Mouse (Mus musculus) MEL (cell line): ENCODE results near the gene Cebpg.

Source experiments
- CTCF ChIP-seq, 3 experiments: IDR thresholded peaks in 2 of 3; conservative IDR thresholded peaks in 1 of 3; 2 replicates each; pipeline ENCODE4 v1.5.1; 2011 to 2012; ENCODE audit warnings: low read length in 3 of 3, low read depth in 2 of 3, mild to moderate bottlenecking in 2 of 3, improper control_type of control experiment in 1 of 3, inconsistent platforms in 1 of 3, mixed read lengths in 1 of 3, moderate library complexity in 1 of 3; ENCODE audit not compliant: control insufficient read depth in 1 of 3, insufficient read depth in 1 of 3, poor library complexity in 1 of 3, severe bottlenecking in 1 of 3
- ELF1 ChIP-seq: IDR thresholded peaks from 2 replicates; pipeline ENCODE4 v1.6.1; 2014; ENCODE audit warnings: low read depth, mild to moderate bottlenecking, inconsistent platforms, low read length, improper control_type of control experiment, moderate library complexity
- EP300 ChIP-seq, 2 experiments: IDR thresholded peaks; 2 replicates each; pipeline ENCODE4 v1.6.1; 2011; ENCODE audit warnings: improper control_type of control experiment in 2 of 2, low read length in 2 of 2, low read depth in 1 of 2, mild to moderate bottlenecking in 1 of 2
- MAX ChIP-seq: IDR thresholded peaks from 2 replicates; pipeline ENCODE4 v1.6.1; 2011; ENCODE audit warnings: low read length, improper control_type of control experiment
- MAZ ChIP-seq: IDR thresholded peaks from 2 replicates; pipeline ENCODE4 v1.6.1; 2012; ENCODE audit warnings: low read depth, mild to moderate bottlenecking, inconsistent platforms, low read length, improper control_type of control experiment
- POLR2A ChIP-seq, 2 experiments: IDR thresholded peaks; 2 replicates each; pipeline ENCODE4 v1.6.1; 2011 to 2012; ENCODE audit warnings: low read length in 2 of 2, mild to moderate bottlenecking in 2 of 2, control low read depth in 1 of 2, improper control_type of control experiment in 1 of 2, low read depth in 1 of 2, moderate library complexity in 1 of 2; ENCODE audit not compliant: control insufficient read depth in 1 of 2, insufficient read depth in 1 of 2, poor library complexity in 1 of 2
- POLR2AphosphoS2 ChIP-seq: IDR thresholded peaks from 2 replicates; pipeline ENCODE4 v1.6.1; 2011; ENCODE audit warnings: low read length, improper control_type of control experiment
- UBTF ChIP-seq: IDR thresholded peaks from 2 replicates; pipeline ENCODE4 v1.6.1; 2012; ENCODE audit warnings: low read depth, mild to moderate bottlenecking, inconsistent platforms, low read length, improper control_type of control experiment, moderate library complexity, borderline replicate concordance; ENCODE audit not compliant: insufficient read depth
- ZC3H11A ChIP-seq: IDR thresholded peaks from 2 replicates; pipeline ENCODE4 v1.6.1; 2012; ENCODE audit warnings: low read depth, mild to moderate bottlenecking, inconsistent platforms, low read length, improper control_type of control experiment
- ZKSCAN1 ChIP-seq: IDR thresholded peaks from 2 replicates; pipeline ENCODE4 v1.6.1; 2012; ENCODE audit warnings: low read depth, mild to moderate bottlenecking, inconsistent platforms, low read length, improper control_type of control experiment, moderate library complexity

DNA sequence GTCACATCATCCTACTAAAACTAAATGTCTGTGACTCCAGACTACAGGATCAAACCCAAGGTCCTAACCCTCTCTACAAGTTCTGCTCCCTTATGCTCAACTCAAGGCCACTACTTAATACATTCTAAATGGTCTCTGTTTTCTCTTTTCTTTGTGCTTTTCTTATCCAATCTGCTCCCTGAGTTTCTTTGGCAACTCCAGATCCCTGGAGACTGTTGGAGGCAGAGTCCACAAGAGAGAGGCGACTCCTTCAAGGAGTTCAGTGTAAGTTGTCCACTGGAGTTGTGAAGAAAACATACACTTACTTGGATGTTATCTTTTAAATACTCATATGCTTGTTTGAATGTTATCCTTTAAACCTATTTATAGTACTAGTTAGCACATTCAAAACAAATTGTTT is 2.1 kb downstream of the Cebpg start:
- TF ChIP-seq CTCF (IDR thresholded peaks at IDR 0.05 in 2 of 3, conservative IDR thresholded peaks at IDR 0.05 in 1 of 3; ENCODE audit: control insufficient read depth in 1 of 3, insufficient read depth in 1 of 3, low read depth in 2 of 3, low read length in 3 of 3, poor library complexity in 1 of 3, severe bottlenecking in 1 of 3) (no peak), MAZ (no peak), POLR2A (IDR thresholded peaks at IDR 0.05; ENCODE audit: control insufficient read depth in 1 of 2, insufficient read depth in 1 of 2, low read depth in 1 of 2, low read length in 2 of 2, poor library complexity in 1 of 2) (no peak), MAX (no peak), UBTF (no peak), ZKSCAN1 (no peak), ELF1 (no peak), ZC3H11A (no peak), EP300 (IDR thresholded peaks at IDR 0.05; ENCODE audit: low read depth in 1 of 2, low read length in 2 of 2) (no peak), POLR2AphosphoS2 (no peak)
